Mouse (Mus musculus): ENCODE results near the gene Zfp612. TPM values are rescaled to one million over a fixed set of nuclear protein-coding genes. Genes with fewer than 3 reads are reported as not detected.

Zfp612 gene
- polyA plus RNA-seq, 1 experiment, result 0.13 TPM

DNA sequence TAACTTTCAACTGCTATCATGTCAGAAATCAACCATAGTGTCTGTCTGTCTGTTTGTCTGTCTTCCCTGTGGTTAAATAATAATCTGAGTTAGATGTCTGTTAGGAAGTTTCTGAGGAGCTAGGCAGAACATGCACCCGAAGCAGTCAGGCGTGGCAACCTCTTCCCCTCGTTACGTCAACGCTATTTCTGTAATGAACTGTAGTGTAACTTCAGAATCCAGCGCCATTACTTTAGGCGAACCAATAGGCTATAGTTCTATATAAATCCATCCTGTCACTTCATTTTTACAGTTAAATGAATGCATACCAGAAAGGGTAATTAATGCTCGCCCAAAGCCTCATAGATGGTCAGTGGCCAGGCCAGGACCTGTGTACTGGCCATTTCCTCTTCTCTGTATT, 5.0 kb upstream of the Zfp612 start:
- Histone ChIP-seq H3K27ac (ENCODE audit: insufficient read depth, low read length) (no peak overlapping the region), H3K4me3 (ENCODE audit: extremely low read depth, insufficient read depth, insufficient read length) (no peak overlapping the region), H3K4me1 (ENCODE audit: control insufficient read depth, insufficient read depth, insufficient read length) (no peaks in the 10 kb centered on the region; the same call in 1 of the 2 replicates), H3K27me3 (ENCODE audit: control insufficient read depth, insufficient read depth, low read length) (no peaks in the 10 kb centered on the region), H3K36me3 (ENCODE audit: control insufficient read depth, insufficient read depth, low read length) (no peaks in the 10 kb centered on the region)
- WGBS, result 65% methylated on average over 8 of the region's 8 CpGs
- no peak for DNase-seq (ENCODE audit: low read depth in 1 of 2, low spot score in 2 of 2)
- TF ChIP-seq POLR2A (IDR thresholded peaks at IDR 0.05; ENCODE audit: low read depth, low read length) (no peak), CTCF (IDR thresholded peaks at IDR 0.05; ENCODE audit: extremely low read depth, insufficient read depth, insufficient read length, insufficient replicate concordance) (no peak)

DNA sequence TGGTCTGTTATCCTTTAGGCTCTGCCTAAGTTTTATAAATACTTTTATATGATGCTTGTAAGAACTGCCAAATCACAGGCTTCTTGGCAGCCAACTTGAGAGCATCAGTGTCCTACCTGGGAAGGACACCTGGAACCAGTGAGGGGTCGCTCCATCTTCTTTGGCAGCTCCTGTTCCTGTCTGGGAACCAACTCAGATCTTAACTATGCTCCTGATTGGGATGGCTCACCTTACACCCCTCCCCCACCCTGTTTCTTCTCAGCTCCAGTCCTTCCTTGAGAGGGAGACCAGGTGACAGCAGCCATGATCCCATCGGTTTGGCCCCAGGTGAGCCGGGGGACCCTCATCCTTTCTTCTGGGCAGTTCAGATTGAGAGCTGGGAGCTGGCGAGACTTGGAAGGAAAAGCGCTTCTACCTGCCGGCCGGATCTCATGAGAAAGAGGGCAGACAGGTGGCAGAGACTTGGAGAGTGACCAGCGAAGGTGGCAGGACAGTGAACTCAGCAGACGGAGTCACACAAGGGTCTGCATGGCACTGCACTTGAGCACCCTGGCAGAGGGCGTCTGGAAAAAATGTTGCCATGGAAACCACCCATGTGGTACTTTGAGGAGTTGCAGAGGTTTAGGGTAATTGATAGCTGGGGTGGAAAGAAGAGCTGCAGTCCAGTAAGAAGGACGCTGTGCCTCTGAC, 3.0 kb downstream of the Zfp612 start:
- DNase-seq (ENCODE audit: low read depth in 1 of 2, low spot score in 2 of 2), result no peak
- H3K4me3 ChIP-seq (ENCODE audit: extremely low read depth, insufficient read depth, insufficient read length), result no peak overlapping the region
- no peaks in the 10 kb centered on the region for H3K27me3 ChIP-seq (ENCODE audit: control insufficient read depth, insufficient read depth, low read length)
- peaks cover 5% of the 10 kb centered on the region for H3K4me1 ChIP-seq (ENCODE audit: control insufficient read depth, insufficient read depth, insufficient read length)
- 87% methylated on average over 11 of the region's 11 CpGs for WGBS
- H3K36me3 ChIP-seq (ENCODE audit: control insufficient read depth, insufficient read depth, low read length), result no peaks in the 10 kb centered on the region
- no peak for TF ChIP-seq POLR2A (IDR thresholded peaks at IDR 0.05; ENCODE audit: low read depth, low read length)
- TF ChIP-seq CTCF (IDR thresholded peaks at IDR 0.05; ENCODE audit: extremely low read depth, insufficient read depth, insufficient read length, insufficient replicate concordance), result no peak
- H3K27ac ChIP-seq (ENCODE audit: insufficient read depth, low read length), result no peak overlapping the region

DNA sequence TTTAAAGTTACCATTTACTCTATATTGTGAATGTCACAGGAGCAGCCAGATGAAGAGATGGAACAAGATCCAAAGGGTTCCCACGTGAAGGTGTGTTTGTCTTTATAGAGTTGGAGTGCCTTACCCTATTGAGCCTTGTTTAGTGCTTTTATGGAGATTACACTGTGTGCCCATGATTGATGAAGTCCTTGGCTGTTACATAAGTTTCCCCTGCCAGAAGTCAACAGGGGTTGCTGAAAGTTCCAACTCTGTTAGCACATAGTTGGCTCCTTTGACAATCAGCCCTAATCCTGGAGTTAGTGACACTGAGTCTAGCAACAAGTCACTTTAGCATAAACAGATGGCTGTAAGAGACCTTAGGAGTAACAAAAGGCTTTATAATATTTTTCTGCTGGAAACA, 12.3 kb downstream of the Zfp612 start:
- 43% methylated on average over 1 of the region's 1 CpGs for WGBS
- H3K4me1 ChIP-seq (ENCODE audit: control insufficient read depth, insufficient read depth, insufficient read length), result no peaks in the 10 kb centered on the region
- DNase-seq (ENCODE audit: low read depth in 1 of 2, low spot score in 2 of 2), result no peak
- TF ChIP-seq CTCF (IDR thresholded peaks at IDR 0.05; ENCODE audit: extremely low read depth, insufficient read depth, insufficient read length, insufficient replicate concordance), result no peak
- TF ChIP-seq POLR2A (IDR thresholded peaks at IDR 0.05; ENCODE audit: low read depth, low read length), result no peak
- no peaks in the 10 kb centered on the region for H3K36me3 ChIP-seq (ENCODE audit: control insufficient read depth, insufficient read depth, low read length)
- H3K27me3 ChIP-seq (ENCODE audit: control insufficient read depth, insufficient read depth, low read length), result no peaks in the 10 kb centered on the region
- H3K27ac ChIP-seq (ENCODE audit: insufficient read depth, low read length), result no peak overlapping the region
- no peak overlapping the region for H3K4me3 ChIP-seq (ENCODE audit: extremely low read depth, insufficient read depth, insufficient read length)

DNA sequence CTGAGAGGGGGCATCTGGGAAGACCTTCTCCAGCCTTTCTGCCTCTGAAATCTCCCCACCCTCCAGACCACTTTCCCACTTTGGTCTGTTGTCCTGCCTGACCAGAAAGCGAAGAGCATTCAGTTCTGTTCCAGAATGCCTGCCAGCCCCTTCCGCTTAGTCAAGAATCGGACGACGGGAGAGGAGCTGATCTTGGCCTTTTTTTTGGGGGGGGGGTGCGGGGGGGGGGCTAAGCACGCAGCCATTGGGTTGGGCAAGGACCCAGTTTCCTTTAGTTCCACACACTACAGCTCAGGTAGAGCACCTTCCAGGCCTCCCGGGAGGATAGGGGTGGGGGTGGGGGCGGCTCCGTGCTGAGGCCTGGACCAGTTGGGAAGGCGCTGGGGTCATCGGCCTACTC, 21.4 kb downstream of the Zfp612 start, which contains the start of gene Gm21964:
Gene Gm21964, plus strand, starts transcription at position 301 of the 400 bp plus-strand sequence.
- Histone ChIP-seq H3K4me1 (ENCODE audit: control insufficient read depth, insufficient read depth, insufficient read length) (no peaks in the 10 kb centered on the region), H3K4me3 (ENCODE audit: extremely low read depth, insufficient read depth, insufficient read length) (no peak within 1 kb of the TSS), H3K36me3 (ENCODE audit: control insufficient read depth, insufficient read depth, low read length) (no peaks in the 10 kb centered on the region), H3K27ac (ENCODE audit: insufficient read depth, low read length) (no peak within 1 kb of the TSS), H3K27me3 (ENCODE audit: control insufficient read depth, insufficient read depth, low read length) (no peaks in the 10 kb centered on the region)
- WGBS, result 89% methylated on average over 12 of the region's 12 CpGs
- no peak for DNase-seq (ENCODE audit: low read depth in 1 of 2, low spot score in 2 of 2)
- no peak for TF ChIP-seq CTCF (IDR thresholded peaks at IDR 0.05; ENCODE audit: extremely low read depth, insufficient read depth, insufficient read length, insufficient replicate concordance)
- TF ChIP-seq POLR2A (IDR thresholded peaks at IDR 0.05; ENCODE audit: low read depth, low read length), result no peak

GRCm38 (mm10) chr8:110101676-110102075, 22.1 kb downstream of the Zfp612 start:
- no peaks in the 10 kb centered on the region for H3K36me3 ChIP-seq (ENCODE audit: control insufficient read depth, insufficient read depth, low read length)
- no peak for DNase-seq (ENCODE audit: low read depth in 1 of 2, low spot score in 2 of 2)
- WGBS, result 88% methylated on average over 15 of the region's 15 CpGs
- no peak overlapping the region for H3K4me3 ChIP-seq (ENCODE audit: extremely low read depth, insufficient read depth, insufficient read length)
- H3K4me1 ChIP-seq (ENCODE audit: control insufficient read depth, insufficient read depth, insufficient read length), result no peaks in the 10 kb centered on the region
- no peaks in the 10 kb centered on the region for H3K27me3 ChIP-seq (ENCODE audit: control insufficient read depth, insufficient read depth, low read length)
- TF ChIP-seq POLR2A (IDR thresholded peaks at IDR 0.05; ENCODE audit: low read depth, low read length) (no peak), CTCF (IDR thresholded peaks at IDR 0.05; ENCODE audit: extremely low read depth, insufficient read depth, insufficient read length, insufficient replicate concordance) (no peak)
- no peak overlapping the region for H3K27ac ChIP-seq (ENCODE audit: insufficient read depth, low read length)

DNA sequence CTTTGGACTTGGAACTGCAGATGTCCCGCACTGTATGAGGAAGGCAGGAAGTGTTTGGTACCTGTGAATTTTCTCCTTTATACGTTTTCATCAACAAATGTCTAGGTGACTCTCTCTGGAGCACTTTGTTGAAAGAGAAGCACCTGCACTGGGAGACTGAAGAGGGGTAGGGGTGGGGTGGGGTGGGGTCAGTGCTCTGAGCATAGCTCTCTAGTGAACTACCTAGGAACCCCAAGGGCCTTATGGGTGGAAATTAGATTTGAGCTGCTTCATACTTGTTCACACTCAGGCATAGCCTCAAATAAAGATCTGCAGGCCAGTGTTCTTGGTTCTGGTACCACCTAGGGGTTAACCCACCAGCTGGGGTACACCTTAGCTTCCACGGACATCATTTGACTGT, 23.1 kb downstream of the Zfp612 start, which contains the start of gene Gm17720:
Gene Gm17720, minus strand, starts transcription at position 101 of the 400 bp plus-strand sequence.
- TF ChIP-seq CTCF (IDR thresholded peaks at IDR 0.05; ENCODE audit: extremely low read depth, insufficient read depth, insufficient read length, insufficient replicate concordance) (no peak), POLR2A (IDR thresholded peaks at IDR 0.05; ENCODE audit: low read depth, low read length) (no peak)

DNA sequence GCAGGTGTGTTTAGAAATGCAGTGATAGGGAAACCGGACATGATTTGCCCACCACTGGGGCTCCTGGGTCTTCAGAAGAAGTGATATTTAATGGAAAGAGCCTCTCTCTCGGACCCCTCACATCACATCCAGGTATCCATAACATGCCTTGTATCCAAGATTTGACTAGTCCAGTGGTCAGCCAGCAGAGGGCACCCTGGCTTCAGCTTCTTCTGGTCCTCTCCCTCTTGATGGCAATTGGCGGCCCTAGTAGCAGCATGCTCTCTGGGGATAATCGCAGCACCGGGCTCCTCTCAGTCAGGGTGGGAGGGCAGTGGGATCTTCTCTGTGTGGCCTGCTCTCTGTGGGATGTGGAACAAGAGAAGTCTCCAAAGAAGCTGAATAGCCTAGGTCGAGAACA, 40.2 kb downstream of the Zfp612 start:
- Histone ChIP-seq H3K36me3 (ENCODE audit: control insufficient read depth, insufficient read depth, low read length) (no peaks in the 10 kb centered on the region), H3K27ac (ENCODE audit: insufficient read depth, low read length) (no peak overlapping the region), H3K27me3 (ENCODE audit: control insufficient read depth, insufficient read depth, low read length) (no peaks in the 10 kb centered on the region), H3K4me3 (ENCODE audit: extremely low read depth, insufficient read depth, insufficient read length) (no peak overlapping the region), H3K4me1 (ENCODE audit: control insufficient read depth, insufficient read depth, insufficient read length) (no peaks in the 10 kb centered on the region)
- TF ChIP-seq POLR2A (IDR thresholded peaks at IDR 0.05; ENCODE audit: low read depth, low read length), result no peak
- TF ChIP-seq CTCF (IDR thresholded peaks at IDR 0.05; ENCODE audit: extremely low read depth, insufficient read depth, insufficient read length, insufficient replicate concordance), result no peak
- DNase-seq (ENCODE audit: low read depth in 1 of 2, low spot score in 2 of 2), result no peak
- 49% methylated on average over 6 of the region's 6 CpGs for WGBS

More for the DNA sequence above, 23.1 kb downstream of the Zfp612 start, which contains the start of gene Gm17720:
- Histone ChIP-seq H3K27ac (ENCODE audit: insufficient read depth, low read length) (no peak within 1 kb of the TSS), H3K27me3 (ENCODE audit: control insufficient read depth, insufficient read depth, low read length) (no peaks in the 10 kb centered on the region), H3K4me3 (ENCODE audit: extremely low read depth, insufficient read depth, insufficient read length) (no peak within 1 kb of the TSS), H3K36me3 (ENCODE audit: control insufficient read depth, insufficient read depth, low read length) (no peaks in the 10 kb centered on the region), H3K4me1 (ENCODE audit: control insufficient read depth, insufficient read depth, insufficient read length) (no peaks in the 10 kb centered on the region)
- no peak for DNase-seq (ENCODE audit: low read depth in 1 of 2, low spot score in 2 of 2)
- 65% methylated on average over 3 of the region's 3 CpGs for WGBS
